Mouse (Mus musculus) fat pad, adult 2 months (tissue): ENCODE data around the gene Gstp3.
A peak's percentile ranks its signal among the peaks of the same experiment; 100 is the strongest.

Experiments
- DNase-seq: peaks from one replicate; pipeline ENCODE4 v3.0.0-alpha.2; 2011; ENCODE audit warnings: low read depth, low spot score; ENCODE audit errors: extremely low read depth

The Gstp3 gene

GRCm38 (mm10) chr19:4059069-4059740 is at the start of gene Gstp3:
Gene Gstp3, minus strand, starts transcription at chr19:4059569.
- DNase-seq = peak; percentile 69

GRCm38 (mm10) chr19:4108535-4108934 is 49.2 kb upstream of the Gstp3 start:
- no peak for DNase-seq

- DNase-seq = no peak
Observed at GRCm38 (mm10) chr19:4106654-4107053, 47.3 kb upstream of the Gstp3 start.

GRCm38 (mm10) chr19:4104675-4105194 is 45.4 kb upstream of the Gstp3 start:
- DNase-seq = no peak

- DNase-seq = no peak
Observed at GRCm38 (mm10) chr19:4103792-4104191, 44.4 kb upstream of the Gstp3 start.

- DNase-seq = no peak
Observed at GRCm38 (mm10) chr19:4103294-4103693, 43.9 kb upstream of the Gstp3 start.

GRCm38 (mm10) chr19:4102626-4103025 is 43.3 kb upstream of the Gstp3 start:
- no peak for DNase-seq

- no peak for DNase-seq
Observed at GRCm38 (mm10) chr19:4102049-4102448, 42.7 kb upstream of the Gstp3 start.

GRCm38 (mm10) chr19:4101466-4101865 is 42.1 kb upstream of the Gstp3 start:
- DNase-seq = no peak

- no peak for DNase-seq
Observed at GRCm38 (mm10) chr19:4100718-4101261, 41.4 kb upstream of the Gstp3 start.

- DNase-seq = no peak
Observed at GRCm38 (mm10) chr19:4099837-4100717, 40.7 kb upstream of the Gstp3 start, which contains the start of gene Pitpnm1. Gene Pitpnm1, plus strand, starts transcription at chr19:4099998.

GRCm38 (mm10) chr19:4099056-4099455 is 39.7 kb upstream of the Gstp3 start:
- no peak for DNase-seq

- DNase-seq = no peak
Observed at GRCm38 (mm10) chr19:4098426-4098825, 39.1 kb upstream of the Gstp3 start.

- DNase-seq = peak; percentile 66
Observed at GRCm38 (mm10) chr19:4097441-4097825, 38.1 kb upstream of the Gstp3 start.

- DNase-seq = peak; percentile 80
Observed at GRCm38 (mm10) chr19:4096642-4097440, 37.5 kb upstream of the Gstp3 start, which contains the start of gene Cdk2ap2. Gene Cdk2ap2, plus strand, starts transcription at chr19:4097182.

GRCm38 (mm10) chr19:4095802-4096201 is 36.4 kb upstream of the Gstp3 start:
- no peak for DNase-seq

GRCm38 (mm10) chr19:4094774-4095303 is 35.5 kb upstream of the Gstp3 start:
- no peak for DNase-seq

GRCm38 (mm10) chr19:4094348-4094747 is 35.0 kb upstream of the Gstp3 start:
- no peak for DNase-seq

- no peak for DNase-seq
Observed at GRCm38 (mm10) chr19:4093772-4094171, 34.4 kb upstream of the Gstp3 start.

- no peak for DNase-seq
Observed at GRCm38 (mm10) chr19:4092750-4093149, 33.4 kb upstream of the Gstp3 start.
